Mouse (Mus musculus) intestine, embryonic 14.5 days (tissue): ENCODE results near the gene Ado. TPM values are rescaled to one million over a fixed set of nuclear protein-coding genes. Genes with fewer than 3 reads are reported as not detected.
A peak's percentile ranks its signal among the peaks of the same experiment; 100 is the strongest.

ENCODE experiments used
- ATAC-seq: fragments of 200-750 bp; cut with Nextera tagmentation; replicated peaks from 2 replicates; pipeline ENCODE4 v1.8.0; 2017; ENCODE audit warnings: low read depth, moderate number of reproducible peaks, moderate TSS enrichment, moderate library complexity; ENCODE audit not compliant: low FRiP score, low TSS enrichment
- DNase-seq: peaks from one replicate; pipeline ENCODE4 v3.0.0-alpha.2; 2018; ENCODE audit warnings: low spot score
- H3K27ac ChIP-seq: fragments of 300-500 bp; sonication (generic); 2 replicates; pipeline ENCODE4 v1.5.1; 2014; ENCODE audit warnings: low read depth, mild to moderate bottlenecking, control low read depth
- H3K27me3 ChIP-seq: fragments of 300-500 bp; sonication (generic); replicated peaks from 2 replicates; pipeline ENCODE4 v1.6.1; 2014; ENCODE audit warnings: low read length, control low read depth; ENCODE audit not compliant: control insufficient read depth, insufficient read depth
- H3K36me3 ChIP-seq: fragments of 300-500 bp; sonication (generic); 2 replicates; pipeline ENCODE4 v1.6.1; 2014; ENCODE audit warnings: low read length, control low read depth; ENCODE audit not compliant: control insufficient read depth, insufficient read depth
- H3K4me1 ChIP-seq: fragments of 300-500 bp; sonication (generic); replicated peaks from 2 replicates; pipeline ENCODE4 v1.6.1; 2014; ENCODE audit warnings: low read length, control low read depth, mixed read lengths; ENCODE audit not compliant: control insufficient read depth, insufficient read depth
- H3K4me2 ChIP-seq: fragments of 300-500 bp; sonication (generic); 2 replicates; pipeline ENCODE4 v1.6.1; 2014; ENCODE audit warnings: low read length
- H3K4me3 ChIP-seq: fragments of 300-500 bp; sonication (generic); 2 replicates; pipeline ENCODE4 v1.5.1; 2014; ENCODE audit warnings: low read depth, low read length, control low read depth, mixed read lengths
- H3K9ac ChIP-seq: fragments of 300-500 bp; sonication (generic); 2 replicates; pipeline ENCODE4 v1.6.1; 2014; ENCODE audit warnings: mild to moderate bottlenecking, low read length
- H3K9me3 ChIP-seq: fragments of 300-500 bp; sonication (generic); 2 replicates; pipeline ENCODE4 v1.6.1; 2016; ENCODE audit warnings: low read length, control low read depth; ENCODE audit not compliant: control insufficient read depth
- WGBS: fragments of 180-500 bp; shearing (Covaris S2); extraction: QIAGEN DNeasy Blood & Tissue Kit; methylation state at CpG from one replicate; pipeline ENCODE4 v1.1.7; 2014; 5-methylcytosine and 5-hydroxymethylcytosine counted together
- polyA plus RNA-seq: library from polyadenylated mRNA; unstranded; fragments of >200 nt; fragmentation: Nextera tagmentation; extraction: Ambion mirVana; gene quantifications from 2 replicates; pipeline ENCODE4 v1.2.1, GENCODE M21; 2014

Gene Ado
- polyA plus RNA-seq, 1 experiment from 2014 or later, result 63.7 TPM

GRCm38 (mm10) chr10:67524694-67525093, 24.1 kb downstream of the Ado start:
- Histone ChIP-seq H3K27me3 (no peaks in the 10 kb centered on the region), H3K4me3 (no peak overlapping the region), H3K9me3 (no peaks in the 10 kb centered on the region), H3K9ac (no peak overlapping the region), H3K4me2 (no peak overlapping the region), H3K4me1 (no peaks in the 10 kb centered on the region), H3K36me3 (no peaks in the 10 kb centered on the region), H3K27ac (no peak overlapping the region)
- 77% methylated on average over 7 of the region's 7 CpGs for WGBS
- peak; percentile 33 for DNase-seq
- ATAC-seq, result no peak

GRCm38 (mm10) chr10:67524130-67524529, 24.6 kb downstream of the Ado start:
- 72% methylated on average over 3 of the region's 3 CpGs for WGBS
- ATAC-seq (no peak), DNase-seq (no peak)
- no peaks in the 10 kb centered on the region for H3K9me3 ChIP-seq
- no peaks in the 10 kb centered on the region for H3K4me1 ChIP-seq
- no peaks in the 10 kb centered on the region for H3K36me3 ChIP-seq
- H3K27me3 ChIP-seq, result no peaks in the 10 kb centered on the region
- no peak overlapping the region for H3K27ac ChIP-seq
- H3K4me3 ChIP-seq, result no peak overlapping the region
- H3K4me2 ChIP-seq, result no peak overlapping the region
- no peak overlapping the region for H3K9ac ChIP-seq

- 92% methylated on average over 3 of the region's 3 CpGs for WGBS
Measured at GRCm38 (mm10) chr10:67518733-67519132, 30.0 kb downstream of the Ado start.

DNA sequence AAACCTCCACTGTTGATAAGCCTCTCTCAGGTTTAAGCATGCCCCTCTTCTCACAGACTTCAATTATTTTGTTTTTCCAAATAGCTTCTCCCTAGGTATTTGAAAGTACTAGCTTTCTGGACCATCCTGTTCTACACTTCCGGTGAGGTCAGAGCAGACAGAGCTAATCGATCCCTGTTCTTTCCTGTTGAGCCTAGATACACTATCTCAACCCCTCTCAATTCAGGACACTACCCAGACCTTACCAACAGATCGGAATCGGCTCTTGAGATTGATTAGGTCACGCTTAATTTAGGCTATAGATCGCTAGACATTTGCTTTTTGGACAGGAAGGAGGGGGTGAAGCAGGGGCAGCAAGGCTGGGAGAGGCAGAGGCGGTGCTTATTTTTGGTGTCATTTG, 35.9 kb downstream of the Ado start:
- H3K4me1 ChIP-seq, result no peaks in the 10 kb centered on the region
- H3K27ac ChIP-seq, result no peak overlapping the region
- H3K4me3 ChIP-seq, result no peak overlapping the region
- H3K4me2 ChIP-seq, result no peak overlapping the region
- DNase-seq, result no peak
- H3K36me3 ChIP-seq, result no peaks in the 10 kb centered on the region
- H3K27me3 ChIP-seq, result no peaks in the 10 kb centered on the region
- 72% methylated on average over 7 of the region's 7 CpGs for WGBS
- H3K9ac ChIP-seq, result no peak overlapping the region
- H3K9me3 ChIP-seq, result no peaks in the 10 kb centered on the region
- no peak for ATAC-seq

More at GRCm38 (mm10) chr10:67518733-67519132, 30.0 kb downstream of the Ado start:
- ATAC-seq, result no peak
- Histone ChIP-seq H3K27me3 (no peaks in the 10 kb centered on the region), H3K4me2 (no peak overlapping the region), H3K9ac (no peak overlapping the region), H3K27ac (no peak overlapping the region), H3K4me3 (no peak overlapping the region), H3K9me3 (no peaks in the 10 kb centered on the region), H3K36me3 (no peaks in the 10 kb centered on the region), H3K4me1 (no peaks in the 10 kb centered on the region)
- DNase-seq, result no peak

- ATAC-seq (no peak), DNase-seq (no peak)
- 67% methylated on average over 8 of the region's 8 CpGs for WGBS
- H3K4me3 ChIP-seq, result no peak overlapping the region
- H3K4me2 ChIP-seq, result no peak overlapping the region
- no peaks in the 10 kb centered on the region for H3K36me3 ChIP-seq
- H3K4me1 ChIP-seq, result no peaks in the 10 kb centered on the region
- H3K9me3 ChIP-seq, result no peaks in the 10 kb centered on the region
- no peaks in the 10 kb centered on the region for H3K27me3 ChIP-seq
- no peak overlapping the region for H3K9ac ChIP-seq
- H3K27ac ChIP-seq, result no peak overlapping the region
Measured at GRCm38 (mm10) chr10:67512211-67512610, 36.5 kb downstream of the Ado start.

DNA sequence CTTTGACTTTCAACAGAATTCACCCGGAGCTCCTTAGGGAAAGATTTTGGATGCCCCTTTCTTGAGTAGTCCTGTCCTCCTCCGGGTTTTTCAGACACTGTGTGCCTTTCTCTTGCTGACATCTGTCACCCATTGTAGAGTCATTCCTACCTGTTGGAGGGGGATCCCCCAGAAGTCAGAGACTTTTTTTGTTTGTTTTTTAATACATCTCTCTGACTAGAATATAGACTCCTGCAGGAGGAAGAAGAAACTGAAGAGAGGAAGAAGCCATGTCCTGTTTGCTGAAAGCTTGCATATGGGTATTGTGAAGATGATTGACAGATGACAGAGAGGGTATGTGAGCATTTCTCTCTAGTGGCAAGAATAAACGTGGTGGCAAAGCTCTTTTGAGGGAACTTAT, 43.5 kb downstream of the Ado start:
- Histone ChIP-seq H3K27ac (no peak overlapping the region), H3K4me3 (no peak overlapping the region), H3K9ac (no peak overlapping the region), H3K4me1 (no peaks in the 10 kb centered on the region), H3K36me3 (no peaks in the 10 kb centered on the region), H3K4me2 (no peak overlapping the region), H3K27me3 (no peaks in the 10 kb centered on the region), H3K9me3 (no peaks in the 10 kb centered on the region)
- DNase-seq (no peak), ATAC-seq (no peak)
- WGBS, result 65% methylated on average over 3 of the region's 3 CpGs

GRCm38 (mm10) chr10:67504046-67504445, 44.7 kb downstream of the Ado start:
- 52% methylated on average over 5 of the region's 5 CpGs for WGBS
- Histone ChIP-seq H3K27ac (no peak overlapping the region), H3K9me3 (no peaks in the 10 kb centered on the region), H3K9ac (no peak overlapping the region), H3K4me2 (no peak overlapping the region), H3K27me3 (no peaks in the 10 kb centered on the region), H3K4me3 (no peak overlapping the region), H3K4me1 (no peaks in the 10 kb centered on the region), H3K36me3 (no peaks in the 10 kb centered on the region)
- DNase-seq, result no peak
- no peak for ATAC-seq

DNA sequence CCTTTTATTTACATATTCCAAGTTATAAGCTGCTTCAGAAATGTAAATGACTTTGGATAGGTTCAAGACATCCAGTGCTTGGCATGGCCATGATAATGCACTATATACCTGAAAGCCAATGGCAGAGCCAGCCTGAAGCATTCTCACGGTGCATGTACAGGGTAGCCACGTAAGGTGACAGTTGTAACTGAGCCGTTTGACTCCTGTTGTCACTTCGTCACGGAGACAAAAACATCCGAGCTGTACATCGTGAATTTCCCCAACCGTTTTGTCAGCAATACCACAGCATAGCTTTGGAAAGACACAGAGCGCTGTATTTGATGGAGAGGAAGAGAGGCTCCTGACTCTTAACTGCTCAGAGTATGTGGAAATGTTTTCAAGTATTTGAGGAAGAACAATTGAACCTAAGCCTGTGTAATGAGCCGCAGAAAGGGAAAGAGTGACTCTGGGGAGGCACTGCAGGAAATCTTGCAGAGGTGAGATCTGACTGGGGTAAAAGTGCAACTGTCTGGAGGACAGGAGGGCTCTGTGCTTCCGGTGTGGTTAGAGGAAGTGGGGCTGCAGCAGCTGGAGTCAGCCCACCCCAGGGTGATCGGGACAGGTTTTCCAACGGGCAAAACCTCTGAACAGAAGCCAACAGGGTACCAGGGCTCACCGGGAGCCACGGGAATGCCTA, 45.3 kb downstream of the Ado start:
- H3K9me3 ChIP-seq, result no peaks in the 10 kb centered on the region
- no peak for ATAC-seq

GRCm38 (mm10) chr10:67497951-67498350, 50.8 kb downstream of the Ado start:
- no peaks in the 10 kb centered on the region for H3K36me3 ChIP-seq
- H3K4me2 ChIP-seq, result no peak overlapping the region
- H3K27me3 ChIP-seq, result no peaks in the 10 kb centered on the region
- H3K27ac ChIP-seq, result no peak overlapping the region
- no peak overlapping the region for H3K4me3 ChIP-seq
- H3K4me1 ChIP-seq, result no peaks in the 10 kb centered on the region
- DNase-seq (no peak), ATAC-seq (no peak)
- H3K9ac ChIP-seq, result no peak overlapping the region
- no peaks in the 10 kb centered on the region for H3K9me3 ChIP-seq
- 87% methylated on average over 9 of the region's 9 CpGs for WGBS

More for the DNA sequence above, 45.3 kb downstream of the Ado start:
- Histone ChIP-seq H3K36me3 (no peaks in the 10 kb centered on the region), H3K9ac (no peak overlapping the region), H3K4me2 (no peak overlapping the region), H3K27ac (no peak overlapping the region), H3K4me1 (no peaks in the 10 kb centered on the region), H3K27me3 (no peaks in the 10 kb centered on the region), H3K4me3 (no peak overlapping the region)
- WGBS, result 65% methylated on average over 15 of the region's 15 CpGs
- no peak for DNase-seq
